Mouse (Mus musculus): ENCODE results near the gene Actbl2. TPM values are rescaled to one million over a fixed set of nuclear protein-coding genes. Genes with fewer than 3 reads are reported as not detected.

Actbl2 gene
- polyA plus RNA-seq, 1 experiment from 2014 or later, result not detected

- Histone ChIP-seq H3K4me1 (no peaks in the 10 kb centered on the region), H3K27ac (no peak overlapping the region), H3K4me2 (no peak overlapping the region), H3K36me3 (no peaks in the 10 kb centered on the region), H3K9ac (no peak overlapping the region), H3K9me3 (replicated peaks) (no peaks in the 10 kb centered on the region), H3K27me3 (replicated peaks) (no peaks in the 10 kb centered on the region; the same call in 1 of the 2 replicates), H3K4me3 (no peak overlapping the region)
- ATAC-seq, result no peak
- 77% methylated on average over 5 of the region's 5 CpGs for WGBS (ENCODE audit: insufficient replicate concordance)
Observed at GRCm38 (mm10) chr13:111304736-111305135, 49.9 kb downstream of the Actbl2 start.

Other genes with a start within 250 kb of the Actbl2 start
- gene Gpbp1, start 235.1 kb downstream of the Actbl2 start, polyA plus RNA-seq (2016; fragmentation: Nextera tagmentation; extraction: Ambion mirVana), result 50.7 and 51.1 TPM in 2 replicates